Mouse (Mus musculus) macrophage (primary cell): ENCODE data around the gene Aak1. TPM values are rescaled to one million over a fixed set of nuclear protein-coding genes. Genes with fewer than 3 reads are reported as not detected.
"Not testable (repeated sequence)": the region's sequence is repeated elsewhere in the genome, so short reads cannot be mapped to it uniquely, and the experiment has no call there.

Experiments used
- H3K27ac ChIP-seq: fragments of 350-480 bp; formaldehyde crosslinking; 2 replicates; pipeline ENCODE4 v1.9.0; 2021
- H3K36me3 ChIP-seq: fragments of 350-480 bp; formaldehyde crosslinking; 2 replicates; pipeline ENCODE4 v1.9.0; 2021; ENCODE audit errors: inconsistent target
- H3K4me3 ChIP-seq: fragments of 350-480 bp; formaldehyde crosslinking; 2 replicates; pipeline ENCODE4 v1.9.0; 2021; ENCODE audit errors: inconsistent target
- H3K79me2 ChIP-seq: fragments of 350-480 bp; formaldehyde crosslinking; 2 replicates; pipeline ENCODE4 v1.9.0; 2021; ENCODE audit errors: inconsistent target
- WGBS: methylation state at CpG from one replicate; pipeline ENCODE4 v1.1.7; 2026; ENCODE audit warnings: inconsistent platforms; ENCODE audit not compliant: missing documents; 5-methylcytosine and 5-hydroxymethylcytosine counted together
- polyA plus RNA-seq: library from polyadenylated mRNA; stranded (reverse); fragments of 250-400 nt; gene quantifications from 3 replicates; pipeline ENCODE4 v1.2.4, GENCODE M21; 2018; ENCODE audit warnings: inconsistent platforms

Gene Aak1
- polyA plus RNA-seq, 1 experiment from 2014 or later, result 14.9 TPM

GRCm38 (mm10) chr6:86851561-86851960, 2.2 kb downstream of the Aak1 start:
- H3K36me3 ChIP-seq, result peaks cover 8% of the 10 kb centered on the region; the same call in 1 of the 2 replicates
- H3K27ac ChIP-seq, result peak overlapping the region; percentile 75
- peaks cover 70% of the 10 kb centered on the region for H3K79me2 ChIP-seq
- no peak overlapping the region; the same call in 1 of the 2 replicates for H3K4me3 ChIP-seq
- WGBS, result 20% methylated on average over 1 of the region's 1 CpGs

- H3K4me3 ChIP-seq, result no peak overlapping the region
- H3K27ac ChIP-seq, result no peak overlapping the region
- WGBS, result 80% methylated on average over 3 of the region's 3 CpGs
- H3K79me2 ChIP-seq, result peaks cover 93% of the 10 kb centered on the region
- H3K36me3 ChIP-seq, result peaks cover 8% of the 10 kb centered on the region; the same call in 1 of the 2 replicates
Measured at GRCm38 (mm10) chr6:86853928-86854327, 4.6 kb downstream of the Aak1 start.

- H3K79me2 ChIP-seq, result peaks cover 100% of the 10 kb centered on the region
- peaks cover 19% of the 10 kb centered on the region; the same call in 1 of the 2 replicates for H3K36me3 ChIP-seq
- WGBS, result 90% methylated on average over 4 of the region's 4 CpGs
- no peak overlapping the region for H3K4me3 ChIP-seq
- no peak overlapping the region for H3K27ac ChIP-seq
Measured at GRCm38 (mm10) chr6:86854941-86855340, 5.6 kb downstream of the Aak1 start.

- H3K36me3 ChIP-seq, result peaks cover 48% of the 10 kb centered on the region
- peaks cover 96% of the 10 kb centered on the region for H3K79me2 ChIP-seq
- no peak overlapping the region for H3K4me3 ChIP-seq
- 92% methylated on average over 3 of the region's 3 CpGs for WGBS
- no peak overlapping the region for H3K27ac ChIP-seq
Measured at GRCm38 (mm10) chr6:86858606-86859005, 9.3 kb downstream of the Aak1 start.

DNA sequence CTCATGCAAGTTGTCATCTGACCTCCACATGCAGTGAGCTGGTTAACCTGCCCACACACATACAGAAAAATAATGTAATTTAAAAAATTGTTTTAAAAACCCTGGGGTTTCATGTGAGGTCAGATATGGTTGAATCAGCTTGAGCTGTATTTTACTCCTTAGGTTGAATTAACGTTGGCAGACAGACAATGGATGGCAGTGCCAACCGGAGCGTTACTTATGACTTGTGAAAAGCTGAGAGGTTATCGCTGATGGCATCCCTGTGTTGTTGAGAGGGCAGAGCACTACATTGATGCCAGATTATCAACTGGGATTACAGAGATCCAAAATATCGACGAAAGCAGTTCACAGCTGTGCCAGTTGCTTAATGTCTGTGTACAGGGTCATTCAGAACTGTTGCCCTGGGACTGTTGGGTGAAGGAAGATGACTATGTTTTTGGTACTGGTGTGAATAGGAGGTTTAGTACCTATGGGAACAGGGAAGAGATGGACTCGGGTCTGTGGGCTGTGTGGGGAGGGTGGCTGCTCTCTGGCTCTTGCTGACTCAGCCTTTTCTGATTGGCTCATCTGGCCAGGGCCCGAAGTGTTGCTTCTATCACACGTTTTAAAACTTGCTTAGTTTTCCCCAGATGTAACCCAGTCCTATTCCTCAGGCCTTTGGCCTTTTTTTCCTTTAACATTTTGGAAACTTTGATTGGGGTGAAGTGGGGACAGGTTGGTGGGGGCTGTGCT, 11.6 kb downstream of the Aak1 start:
- no peak overlapping the region for H3K4me3 ChIP-seq
- 82% methylated on average over 9 of the region's 9 CpGs for WGBS
- H3K79me2 ChIP-seq, result peaks cover 95% of the 10 kb centered on the region
- H3K27ac ChIP-seq, result no peak overlapping the region
- H3K36me3 ChIP-seq, result peaks cover 41% of the 10 kb centered on the region

DNA sequence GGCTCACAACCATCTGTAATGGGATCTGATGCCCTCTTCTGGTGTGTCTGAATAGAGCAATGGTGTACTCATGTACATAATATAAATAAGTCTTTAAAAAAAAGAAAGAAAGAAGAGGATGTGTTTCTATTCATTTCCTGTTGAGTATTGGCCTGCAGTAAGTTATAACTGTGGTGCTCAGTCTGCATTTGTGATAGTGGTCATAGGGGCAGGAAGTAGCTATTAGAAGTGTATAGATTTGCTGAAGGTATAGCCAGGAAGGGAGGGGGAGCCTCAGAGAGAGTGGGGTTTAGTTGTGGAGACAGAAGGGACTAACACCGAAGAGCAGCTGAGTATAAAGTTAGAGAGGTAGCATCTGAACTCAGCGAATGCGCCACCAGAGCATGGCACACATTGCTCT, 15.0 kb downstream of the Aak1 start:
- Histone ChIP-seq H3K36me3 (peaks cover 36% of the 10 kb centered on the region), H3K27ac (no peak overlapping the region), H3K4me3 (no peak overlapping the region), H3K79me2 (peaks cover 95% of the 10 kb centered on the region)
- WGBS, result 100% methylated on average over 3 of the region's 3 CpGs

DNA sequence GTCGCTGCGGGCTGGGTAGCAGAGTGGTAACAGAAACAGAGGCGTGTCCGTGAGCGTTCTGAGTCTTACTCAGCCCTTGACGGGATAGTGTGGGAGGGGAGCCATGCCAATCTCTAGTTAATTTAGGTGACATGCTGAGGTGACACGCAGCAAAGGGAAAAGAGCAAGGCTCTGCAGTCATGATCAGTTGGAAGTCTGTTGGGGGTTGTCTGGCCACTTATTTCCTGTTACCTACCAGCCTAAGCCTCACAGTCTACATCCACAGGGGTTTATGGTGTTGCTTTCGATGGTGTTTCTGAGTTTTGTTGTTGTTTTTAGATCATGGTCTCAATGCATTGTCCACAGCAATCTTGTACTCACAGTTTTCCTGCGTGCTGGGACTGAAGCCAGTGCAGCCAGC, 21.0 kb downstream of the Aak1 start:
- peaks cover 98% of the 10 kb centered on the region for H3K79me2 ChIP-seq
- H3K36me3 ChIP-seq, result no peaks in the 10 kb centered on the region
- H3K4me3 ChIP-seq, result no peak overlapping the region
- 81% methylated on average over 9 of the region's 9 CpGs for WGBS
- no peak overlapping the region for H3K27ac ChIP-seq

DNA sequence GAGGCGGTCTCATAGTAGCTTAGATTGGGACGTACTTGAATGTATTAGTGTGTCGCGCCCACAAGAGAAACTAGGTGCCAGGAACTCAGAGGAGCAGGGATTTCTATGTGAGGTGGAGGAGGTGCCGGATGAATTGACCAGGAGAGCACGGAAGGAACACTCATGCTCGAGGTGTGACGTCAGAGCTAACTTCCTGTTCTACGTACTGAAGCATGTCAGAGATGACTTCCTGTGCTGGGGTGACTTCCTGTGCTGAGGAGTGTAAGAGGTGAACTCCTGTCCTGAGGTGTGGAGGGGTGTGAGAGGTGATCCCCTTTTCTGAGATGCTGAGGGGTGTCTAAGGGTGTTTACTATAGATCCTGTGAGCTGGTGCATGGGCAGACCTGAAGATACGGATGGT, 22.5 kb downstream of the Aak1 start:
- H3K4me3 ChIP-seq, result no peak overlapping the region
- peaks cover 96% of the 10 kb centered on the region for H3K79me2 ChIP-seq
- 82% methylated on average over 10 of the region's 10 CpGs for WGBS
- no peak overlapping the region for H3K27ac ChIP-seq
- no peaks in the 10 kb centered on the region for H3K36me3 ChIP-seq

DNA sequence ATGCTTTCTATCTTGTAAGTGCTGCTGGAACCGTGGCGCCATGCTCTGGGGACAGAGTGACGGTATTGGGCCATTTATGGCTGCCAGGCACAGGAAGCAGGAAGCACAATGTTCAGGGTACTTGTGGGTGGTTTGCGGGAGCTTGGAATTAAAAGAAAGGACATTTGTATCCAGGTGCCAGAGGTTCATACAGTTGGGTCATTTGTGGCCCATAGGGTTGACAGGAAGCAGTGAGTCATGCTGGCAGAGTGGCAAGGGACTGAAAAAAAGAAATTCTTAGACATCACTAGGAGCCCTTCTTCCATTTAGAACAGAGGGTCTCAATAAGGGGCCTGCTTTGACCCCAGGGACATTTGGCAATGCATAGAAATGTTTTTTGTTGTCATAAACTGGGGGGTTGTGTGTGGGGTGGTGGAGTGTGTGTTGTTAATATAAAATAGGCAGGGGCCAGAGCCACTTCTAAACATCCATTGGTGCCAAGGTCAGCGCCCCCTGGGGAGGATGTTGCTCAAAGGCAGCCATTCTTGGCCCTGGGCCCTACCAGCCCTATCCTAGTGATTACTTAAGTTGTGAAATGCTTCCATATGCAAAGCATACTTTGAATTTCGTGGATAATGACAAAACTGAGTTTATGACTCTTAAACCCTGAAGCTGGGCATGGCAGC, 25.5 kb downstream of the Aak1 start:
- WGBS, result 84% methylated on average over 6 of the region's 6 CpGs
- peaks cover 76% of the 10 kb centered on the region for H3K79me2 ChIP-seq
- no peaks in the 10 kb centered on the region for H3K36me3 ChIP-seq
- no peak overlapping the region for H3K4me3 ChIP-seq
- H3K27ac ChIP-seq, result no peak overlapping the region

DNA sequence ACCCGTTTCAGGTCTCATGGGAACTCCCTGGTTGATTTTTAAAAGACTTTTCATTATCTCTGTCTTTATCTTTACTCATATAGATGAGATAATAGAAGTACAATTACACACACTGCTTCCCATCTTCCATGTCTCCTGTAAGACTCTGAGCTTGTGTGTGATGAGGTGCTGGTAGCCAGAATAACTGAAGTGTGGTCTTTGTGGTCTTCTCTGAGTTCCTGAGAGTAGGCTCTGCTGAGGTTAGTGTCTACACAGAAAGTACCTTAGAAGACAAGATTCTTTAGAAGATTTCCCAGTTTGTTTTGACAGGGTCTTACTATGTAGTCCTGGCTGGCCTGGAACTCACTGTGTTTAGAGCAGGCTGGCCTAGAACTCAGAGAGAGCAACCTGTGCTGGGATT, 27.1 kb downstream of the Aak1 start:
- H3K36me3 ChIP-seq, result no peaks in the 10 kb centered on the region
- H3K79me2 ChIP-seq, result peaks cover 67% of the 10 kb centered on the region
- WGBS, result 70% methylated on average over 1 of the region's 1 CpGs
- no peak overlapping the region for H3K4me3 ChIP-seq
- H3K27ac ChIP-seq, result no peak overlapping the region

DNA sequence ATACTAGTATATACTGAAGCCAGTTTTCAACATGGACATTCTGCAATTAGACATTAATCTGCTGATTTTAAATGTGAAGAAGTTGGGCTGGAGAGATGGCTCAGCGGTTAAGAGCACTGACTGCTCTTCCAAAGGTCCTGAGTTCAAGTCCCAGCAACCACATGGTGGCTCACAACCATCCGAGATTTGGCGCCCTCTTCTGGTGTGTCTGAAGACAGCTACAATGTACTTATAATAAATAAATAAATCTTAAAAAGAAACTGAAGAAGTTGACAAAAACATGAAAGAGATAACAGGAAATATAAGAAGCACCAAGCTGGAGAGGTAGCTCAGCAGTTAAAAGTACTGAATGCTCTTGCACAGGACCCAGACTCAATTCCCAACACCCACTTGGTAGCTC, 29.3 kb downstream of the Aak1 start:
- H3K27ac ChIP-seq, H3K4me3 ChIP-seq, H3K36me3 ChIP-seq: not testable (repeated sequence)
- peaks cover 46% of the 10 kb centered on the region; the same call in 1 of the 2 replicates for H3K79me2 ChIP-seq
- 77% methylated on average over 3 of the region's 3 CpGs for WGBS

DNA sequence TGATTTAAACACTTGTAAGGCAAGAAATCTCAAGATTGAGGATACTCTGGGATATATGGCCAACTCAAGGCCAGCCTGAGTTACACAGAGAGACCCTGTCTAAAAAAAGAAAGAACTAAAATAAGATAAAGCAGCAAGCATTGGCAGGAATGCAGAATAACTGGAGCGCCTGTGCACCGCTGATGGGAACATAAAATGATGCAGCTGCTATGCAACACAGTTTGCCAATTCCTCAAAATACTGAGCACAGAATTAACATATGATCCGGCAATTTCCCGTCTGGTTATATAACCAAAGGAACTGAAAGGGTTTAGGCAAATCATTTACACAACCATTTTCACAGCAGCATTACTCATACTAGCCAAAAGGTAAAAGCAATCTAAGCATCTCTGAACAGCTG, 30.0 kb downstream of the Aak1 start:
- Histone ChIP-seq H3K4me3 (no peak overlapping the region), H3K79me2 (peaks cover 46% of the 10 kb centered on the region; the same call in 1 of the 2 replicates), H3K27ac (no peak overlapping the region), H3K36me3 (no peaks in the 10 kb centered on the region)
- 93% methylated on average over 4 of the region's 4 CpGs for WGBS

- no peaks in the 10 kb centered on the region for H3K36me3 ChIP-seq
- H3K79me2 ChIP-seq, result peaks cover 48% of the 10 kb centered on the region; the same call in 1 of the 2 replicates
- H3K4me3 ChIP-seq, result no peak overlapping the region
- 100% methylated on average over 2 of the region's 2 CpGs for WGBS
- no peak overlapping the region for H3K27ac ChIP-seq
Measured at GRCm38 (mm10) chr6:86884230-86884629, 34.9 kb downstream of the Aak1 start.

GRCm38 (mm10) chr6:86884746-86885145, 35.4 kb downstream of the Aak1 start:
- no peak overlapping the region for H3K4me3 ChIP-seq
- WGBS, result 89% methylated on average over 6 of the region's 6 CpGs
- H3K79me2 ChIP-seq, result peaks cover 48% of the 10 kb centered on the region; the same call in 1 of the 2 replicates
- H3K27ac ChIP-seq, result no peak overlapping the region
- peaks cover 2% of the 10 kb centered on the region; the same call in 1 of the 2 replicates for H3K36me3 ChIP-seq

GRCm38 (mm10) chr6:86885816-86886529, 36.7 kb downstream of the Aak1 start:
- WGBS, result 94% methylated on average over 6 of the region's 6 CpGs
- H3K36me3 ChIP-seq, result peaks cover 14% of the 10 kb centered on the region; the same call in 1 of the 2 replicates
- H3K4me3 ChIP-seq, result no peak overlapping the region
- no peak overlapping the region for H3K27ac ChIP-seq
- H3K79me2 ChIP-seq, result peaks cover 46% of the 10 kb centered on the region; the same call in 1 of the 2 replicates
